Mouse (Mus musculus) urinary bladder, postnatal 25 days (tissue): ENCODE measurements around the gene Ttyh1.

ENCODE experiments used
- DNase-seq: peaks from one replicate; pipeline ENCODE4 v3.0.0; 2022; ENCODE audit warnings: low spot score

The Ttyh1 gene

GRCm38 (mm10) chr7:4119344-4119902 is at the start of gene Ttyh1:
Gene Ttyh1, plus strand, starts transcription at chr7:4119408.
- DNase-seq: no peak

DNA sequence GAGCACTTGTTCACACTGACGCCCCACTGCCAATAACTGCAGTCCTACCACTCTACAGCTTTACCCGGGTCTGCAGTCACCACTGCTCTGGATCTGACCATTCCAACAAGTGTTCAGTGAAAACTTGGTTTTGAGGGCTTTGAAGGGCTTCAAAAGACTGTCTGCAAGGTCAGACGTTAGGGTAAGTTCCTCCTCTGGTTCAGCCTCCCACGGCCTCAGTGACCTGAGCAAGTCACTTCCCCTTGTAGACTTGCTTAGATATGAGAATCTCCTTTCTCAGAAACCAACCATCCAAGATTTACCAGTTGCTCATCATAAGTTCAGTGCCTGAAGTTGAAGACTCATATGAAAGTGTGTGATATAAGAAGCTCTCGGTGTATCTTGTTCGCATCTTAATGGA is 48.1 kb upstream of the Ttyh1 start:
- DNase-seq: no peak

DNA sequence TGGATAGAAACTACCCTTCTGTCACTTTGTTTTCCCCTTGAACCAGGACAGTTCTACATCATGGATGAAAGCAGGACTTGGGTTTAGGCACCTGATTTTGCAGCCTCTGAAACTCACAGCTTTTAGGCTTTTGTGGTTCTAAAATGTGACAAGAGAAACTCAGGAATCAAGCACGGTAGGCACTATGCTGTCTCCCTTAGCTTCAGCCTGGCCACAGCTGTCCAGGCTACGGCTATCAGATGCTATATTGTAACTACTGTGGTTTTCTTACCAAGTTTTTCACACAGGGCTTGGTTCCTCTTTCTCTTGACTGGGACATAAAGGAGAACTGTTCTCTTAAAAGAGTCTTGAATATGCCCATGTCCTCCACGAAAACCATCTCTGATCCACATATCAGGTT is 46.1 kb upstream of the Ttyh1 start:
- DNase-seq: no peak

DNA sequence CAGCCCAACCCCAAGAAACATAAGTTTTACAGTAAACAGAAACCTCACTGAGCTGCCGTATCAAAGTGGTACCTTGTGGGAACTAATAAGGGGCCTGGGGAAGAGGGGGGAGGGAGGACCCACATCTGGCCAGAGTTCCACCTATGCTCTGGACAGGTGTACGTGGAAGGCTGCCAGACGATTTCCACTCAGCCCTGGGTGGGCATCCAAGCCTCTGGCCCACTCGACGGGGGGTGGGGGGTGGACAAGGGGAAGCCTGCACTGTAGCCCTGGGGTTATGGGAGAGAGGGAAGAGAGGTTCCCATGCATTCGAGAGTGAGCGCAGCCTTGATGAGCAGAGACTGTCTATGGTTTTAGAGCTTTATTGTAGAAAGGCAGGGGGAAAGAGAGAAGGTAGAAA is 39.7 kb upstream of the Ttyh1 start:
- no peak for DNase-seq

- no peak for DNase-seq
Measured at GRCm38 (mm10) chr7:4080552-4080951, 38.7 kb upstream of the Ttyh1 start.

DNA sequence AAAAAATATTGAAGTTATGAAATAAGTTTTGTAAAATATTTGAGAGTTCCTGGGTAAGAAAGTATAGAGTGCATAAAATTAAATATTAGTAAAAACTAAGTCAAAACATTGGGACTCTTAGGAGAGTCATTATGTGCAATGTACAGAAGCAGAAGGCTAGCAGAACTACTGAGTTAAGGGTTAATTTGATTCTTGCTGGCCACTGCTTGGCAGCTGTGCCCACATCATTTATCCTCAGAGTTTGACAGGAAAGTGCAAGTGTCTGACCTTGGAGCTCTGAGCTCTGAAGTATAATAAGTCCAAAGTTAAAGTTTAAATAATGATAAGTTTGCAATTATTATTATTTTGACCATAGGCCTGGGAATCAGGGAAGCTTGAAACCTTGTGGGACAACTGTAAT is 37.5 kb upstream of the Ttyh1 start:
- no peak for DNase-seq

DNA sequence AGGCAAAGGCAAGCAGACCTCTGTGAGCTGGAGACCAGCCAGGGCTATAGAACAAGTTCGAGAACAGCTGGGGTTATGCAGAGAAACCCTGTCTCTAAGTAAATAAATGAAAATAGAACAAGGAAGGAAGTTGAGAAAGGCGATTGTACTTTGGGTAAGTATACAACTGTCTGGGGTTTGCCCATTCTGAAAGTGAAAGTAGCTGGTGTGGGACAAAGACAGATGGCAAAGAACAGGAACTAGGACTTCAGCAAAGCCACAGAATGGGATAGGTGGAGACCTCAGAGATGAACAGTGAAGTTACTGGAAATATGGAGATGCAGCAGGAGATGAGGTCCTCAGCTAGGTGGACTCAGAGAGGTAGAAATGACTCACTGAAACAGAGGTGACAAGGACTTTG is 36.4 kb upstream of the Ttyh1 start:
- DNase-seq: no peak

DNA sequence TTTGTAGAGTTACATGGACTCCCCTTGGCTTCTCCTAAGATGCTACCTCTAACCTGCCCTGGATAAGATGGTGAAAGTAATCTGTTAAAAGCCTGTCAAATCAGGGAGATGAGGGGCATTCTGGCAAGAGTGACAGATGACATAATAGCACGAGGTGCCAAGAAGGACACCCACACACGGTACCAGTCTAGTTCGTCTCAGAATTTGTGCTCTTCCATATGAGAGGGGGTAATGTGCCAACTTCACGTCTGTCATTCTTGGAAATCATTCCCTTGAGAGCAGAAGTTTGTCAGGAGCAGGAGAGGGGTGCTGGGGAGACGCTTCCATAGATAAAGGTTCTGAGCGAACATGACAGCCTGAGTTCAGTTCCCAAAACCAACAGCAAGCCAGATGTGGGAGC is 35.0 kb upstream of the Ttyh1 start:
- no peak for DNase-seq

- no peak for DNase-seq
Measured at GRCm38 (mm10) chr7:4085562-4085961, 33.6 kb upstream of the Ttyh1 start.

DNA sequence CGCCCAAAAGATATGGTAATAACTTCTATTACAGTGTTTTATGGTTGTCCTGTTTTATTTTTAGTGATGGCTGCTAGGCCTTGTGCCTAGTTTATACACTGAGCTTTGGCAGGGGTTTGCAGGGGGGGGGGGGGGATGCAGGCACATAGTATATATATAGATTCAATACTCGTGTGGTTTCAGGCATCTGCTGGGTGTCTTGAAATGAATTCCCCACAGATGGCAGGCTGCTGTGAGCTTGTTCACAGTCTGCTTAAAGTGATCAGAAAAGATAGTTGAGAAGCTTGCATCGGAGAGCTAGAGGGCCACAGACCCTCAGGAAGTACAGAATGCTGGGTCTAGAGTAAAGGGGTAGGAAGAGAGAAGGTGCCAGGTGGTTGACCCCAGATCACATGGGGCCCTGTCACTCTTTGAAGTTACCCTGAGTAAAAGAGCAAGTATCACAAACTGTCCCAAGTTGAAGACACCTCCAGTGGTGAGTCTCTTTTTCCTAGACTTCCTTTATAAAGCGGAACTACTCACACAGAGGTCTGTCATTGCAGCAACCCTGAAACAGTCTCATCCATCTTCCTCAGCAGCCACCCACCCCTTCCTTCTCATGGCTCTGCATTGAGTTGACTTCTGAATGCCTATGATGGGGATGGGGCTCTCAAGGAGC is 31.8 kb upstream of the Ttyh1 start:
- DNase-seq: no peak

- no peak for DNase-seq
Measured at GRCm38 (mm10) chr7:4087896-4088480, 31.2 kb upstream of the Ttyh1 start.

DNA sequence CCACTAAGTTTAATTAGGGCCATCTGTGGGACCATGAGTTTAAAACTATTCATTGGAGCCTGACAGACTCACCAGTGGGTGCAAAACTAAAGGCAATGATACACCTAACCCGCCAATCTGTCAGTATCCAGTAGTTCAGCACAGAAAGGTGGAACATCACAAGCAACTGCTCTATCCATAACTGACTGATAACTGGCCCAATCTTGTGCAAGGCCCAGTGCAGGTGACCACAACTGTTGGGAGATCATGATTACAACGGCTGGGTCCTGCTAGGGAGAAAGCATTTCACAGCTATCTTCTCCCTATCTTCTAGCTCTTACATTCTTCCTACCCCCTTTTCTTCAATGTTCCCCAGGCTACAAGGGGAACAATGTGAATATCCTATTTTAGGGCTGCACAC is 30.5 kb upstream of the Ttyh1 start:
- DNase-seq: no peak

DNA sequence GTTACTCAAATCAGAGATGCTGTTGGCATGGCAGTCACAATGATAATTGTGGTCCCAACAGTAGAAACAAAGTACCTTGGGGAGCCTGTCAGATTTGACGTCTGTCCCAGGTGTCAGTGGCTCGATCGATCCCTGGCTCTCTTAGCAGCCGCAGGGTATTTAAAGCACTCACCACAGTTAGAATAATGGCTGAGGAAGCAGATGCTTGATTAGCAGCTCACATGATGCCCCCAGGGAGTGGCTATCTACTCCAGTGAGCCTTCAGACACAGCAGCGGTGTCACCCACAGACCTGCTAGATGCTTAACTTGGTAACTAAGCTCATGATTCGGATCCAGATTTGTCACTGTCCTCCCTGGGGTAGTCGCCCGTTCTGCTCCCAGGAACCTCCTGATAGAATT is 28.0 kb upstream of the Ttyh1 start:
- DNase-seq: no peak

DNA sequence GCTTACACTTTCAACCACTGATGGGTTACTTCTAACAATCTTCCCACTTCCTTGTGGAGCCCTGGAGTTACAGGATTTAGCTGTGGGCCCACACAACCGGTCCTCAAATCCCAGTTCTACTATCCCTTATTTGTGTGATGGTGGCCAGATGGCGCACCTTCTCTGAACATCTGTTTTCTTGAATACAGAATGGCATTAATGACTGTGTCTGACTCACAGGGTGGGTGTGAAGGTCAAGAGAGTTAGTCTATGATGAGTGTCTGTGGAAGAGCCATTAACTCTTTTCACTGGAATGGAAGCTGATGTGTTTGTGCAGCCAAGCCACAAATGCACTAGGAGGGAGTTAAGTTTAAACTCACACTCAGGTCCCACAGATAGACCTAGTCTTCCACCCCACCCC is 20.9 kb upstream of the Ttyh1 start:
- no peak for DNase-seq

- DNase-seq: no peak
Measured at GRCm38 (mm10) chr7:4098832-4099231, 20.4 kb upstream of the Ttyh1 start.

DNA sequence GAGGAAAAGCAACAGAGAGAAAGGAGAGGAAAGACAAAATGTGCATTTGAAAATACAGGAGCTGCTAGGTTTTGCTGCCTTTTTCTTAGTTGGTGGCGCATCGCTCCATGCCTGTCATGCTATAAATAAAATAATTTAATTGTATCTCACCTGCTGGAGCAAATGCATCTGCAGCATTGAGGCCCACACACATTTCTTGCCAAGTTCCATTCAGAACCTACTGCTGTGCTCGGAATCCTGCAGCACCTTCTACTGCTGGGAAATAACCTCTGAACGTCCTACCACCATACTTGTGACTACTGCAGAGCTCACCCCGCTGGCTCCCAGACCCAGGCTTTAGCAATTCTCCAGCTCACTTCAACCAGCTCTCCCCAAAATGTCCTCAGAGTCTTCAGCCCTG is 18.1 kb upstream of the Ttyh1 start:
- no peak for DNase-seq

DNA sequence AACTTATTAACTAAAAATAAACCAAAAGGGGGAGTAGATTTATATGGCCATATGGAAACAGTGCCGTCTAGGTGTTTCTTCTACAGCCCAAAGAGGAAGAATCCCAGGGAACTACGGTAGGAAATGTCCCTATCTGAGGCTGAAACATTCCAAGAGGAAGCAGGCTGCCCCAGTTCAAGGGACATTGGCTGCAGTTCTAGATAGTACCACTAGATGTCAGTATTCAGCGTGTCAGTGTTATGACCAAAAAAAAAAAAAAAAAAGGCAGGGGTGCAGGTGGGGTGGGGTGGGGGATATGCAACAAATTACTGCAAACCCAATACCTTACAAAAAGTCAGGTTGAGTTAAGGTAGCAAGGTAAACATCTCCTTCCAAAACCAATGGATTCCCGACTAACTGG is 15.8 kb upstream of the Ttyh1 start:
- DNase-seq: no peak

GRCm38 (mm10) chr7:4111766-4112165 is 7.4 kb upstream of the Ttyh1 start:
- DNase-seq: no peak

DNA sequence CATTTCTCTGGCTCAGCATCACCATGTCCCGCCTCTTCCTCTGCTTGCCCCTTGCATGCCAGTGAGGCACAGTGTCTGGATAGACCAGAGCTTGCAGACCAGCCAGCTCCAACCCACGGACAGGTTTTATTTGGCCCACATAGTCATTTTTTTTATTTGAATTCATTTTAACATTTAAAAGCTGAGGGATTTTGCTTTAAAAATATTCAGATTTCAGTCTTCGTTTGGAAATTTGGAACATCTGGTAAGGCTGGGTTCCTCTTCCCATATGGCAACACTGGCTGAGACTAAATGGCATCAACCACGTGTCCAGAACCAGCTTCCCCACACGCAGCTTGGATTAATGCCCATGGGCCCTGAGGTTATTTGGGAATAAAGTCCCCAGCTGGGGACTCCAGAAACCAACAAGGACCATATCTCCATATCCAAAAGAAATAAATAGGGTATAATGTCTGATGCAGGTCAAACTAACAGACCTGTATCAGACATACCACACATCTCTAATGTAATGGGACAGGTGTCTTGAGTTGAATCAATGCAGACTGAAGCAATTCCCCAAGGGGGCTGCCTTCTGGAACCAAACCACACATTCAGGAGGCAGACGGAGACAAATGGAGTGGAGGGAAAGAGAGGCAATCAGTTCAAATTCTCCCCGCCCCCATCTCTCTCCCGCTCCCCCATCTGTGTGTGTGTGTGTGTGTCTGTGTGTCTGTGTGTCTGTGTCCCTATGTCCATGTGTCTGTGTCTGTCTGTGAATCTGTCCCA is 2.0 kb upstream of the Ttyh1 start:
- DNase-seq: no peak

DNA sequence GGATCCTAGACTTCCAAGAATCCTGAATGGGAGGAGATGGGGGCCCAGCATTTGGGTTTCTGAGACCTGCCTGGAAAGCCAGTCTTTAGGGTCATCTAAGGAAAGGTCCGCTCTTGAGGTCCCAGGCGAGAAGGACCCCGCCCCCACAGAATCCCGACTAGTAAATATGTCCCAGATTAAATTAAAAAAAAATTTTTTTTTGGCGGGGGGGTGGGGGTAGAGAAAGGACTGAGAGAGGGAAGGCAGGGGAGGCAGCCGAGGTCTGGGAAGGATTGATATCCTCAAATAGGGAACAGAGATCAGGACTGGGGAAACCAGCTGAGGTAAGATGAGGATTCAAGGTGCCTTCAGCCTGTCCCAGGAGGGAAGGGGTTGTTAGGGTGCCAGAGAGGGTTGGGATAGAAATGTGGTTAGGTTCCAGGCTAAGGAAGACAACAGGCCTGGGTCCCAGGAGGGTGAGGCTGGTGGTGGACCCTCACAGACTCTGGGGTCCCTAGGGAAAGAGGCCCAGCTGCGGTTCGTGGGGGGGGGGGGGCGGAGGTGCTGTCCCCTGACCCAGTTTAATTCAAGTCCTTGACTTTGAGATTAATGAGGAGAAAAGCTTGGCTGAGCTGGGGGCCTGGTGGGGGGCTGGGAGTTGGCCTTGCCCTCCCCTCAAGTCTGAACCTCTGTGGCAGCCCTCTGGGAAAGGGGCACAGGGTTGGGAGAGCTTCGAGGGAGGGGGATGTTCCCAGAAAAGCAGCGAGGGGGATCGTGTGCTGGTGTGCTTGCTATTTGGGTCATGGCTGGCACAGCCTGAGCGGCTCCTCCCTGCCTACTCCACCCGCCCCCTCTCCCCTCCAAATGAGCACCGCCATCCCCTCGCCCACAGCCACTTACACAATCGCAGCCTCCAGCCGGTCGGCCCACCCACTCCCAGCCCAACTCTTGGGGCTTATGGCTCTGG is 1.0 kb downstream of the Ttyh1 start:
- no peak for DNase-seq

GRCm38 (mm10) chr7:4122076-4122768 is 3.0 kb downstream of the Ttyh1 start:
- DNase-seq: no peak

DNA sequence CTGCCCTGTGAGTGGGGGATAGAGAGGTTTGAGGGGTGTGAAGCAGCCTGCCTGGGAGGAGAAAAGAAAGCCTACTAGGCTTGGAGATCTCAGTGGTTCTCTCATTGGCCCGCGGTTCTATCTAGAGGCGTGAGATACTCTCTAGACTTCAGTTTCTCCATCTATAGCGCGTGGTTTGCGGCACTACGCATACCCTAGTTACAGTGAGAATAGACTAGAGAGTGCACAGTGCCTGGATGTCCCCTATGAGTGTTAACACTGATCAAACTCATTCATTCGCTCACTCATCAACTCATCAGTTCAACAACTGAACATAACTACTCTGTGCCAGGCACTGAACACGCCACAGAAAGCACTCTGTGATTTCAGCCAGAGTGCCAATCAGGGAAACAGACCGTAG is 3.6 kb downstream of the Ttyh1 start:
- no peak for DNase-seq
